Mouse (Mus musculus) neutrophil, adult 83 days (primary cell): ENCODE results near the gene Fundc1. TPM values are rescaled to one million over a fixed set of nuclear protein-coding genes. Genes with fewer than 3 reads are reported as not detected.

Experiments used
- total RNA-seq, 2 experiments: library from RNA; stranded (reverse); gene quantifications; one replicate each; pipeline ENCODE4 v1.2.4; 2023

Fundc1 gene
- total RNA-seq, result 10 to 100 TPM; 14.7 to 15.3 TPM

GRCm38 (mm10) chrX:17571621-17572459, at the start of gene Fundc1:
Gene Fundc1, minus strand, starts transcription at chrX:17572325.

